Mouse (Mus musculus) lung, postnatal 0 days (tissue): ENCODE measurements around the gene Klhdc3.

Experiments
- CTCF ChIP-seq: IDR thresholded peaks from 2 replicates; pipeline ENCODE4 v1.5.1; 2016; ENCODE audit warnings: antibody characterized with exemption, mild to moderate bottlenecking
- EP300 ChIP-seq: IDR thresholded peaks from 2 replicates; pipeline ENCODE4 v1.6.1; 2016; ENCODE audit warnings: antibody characterized with exemption, mild to moderate bottlenecking, control low read depth

DNA sequence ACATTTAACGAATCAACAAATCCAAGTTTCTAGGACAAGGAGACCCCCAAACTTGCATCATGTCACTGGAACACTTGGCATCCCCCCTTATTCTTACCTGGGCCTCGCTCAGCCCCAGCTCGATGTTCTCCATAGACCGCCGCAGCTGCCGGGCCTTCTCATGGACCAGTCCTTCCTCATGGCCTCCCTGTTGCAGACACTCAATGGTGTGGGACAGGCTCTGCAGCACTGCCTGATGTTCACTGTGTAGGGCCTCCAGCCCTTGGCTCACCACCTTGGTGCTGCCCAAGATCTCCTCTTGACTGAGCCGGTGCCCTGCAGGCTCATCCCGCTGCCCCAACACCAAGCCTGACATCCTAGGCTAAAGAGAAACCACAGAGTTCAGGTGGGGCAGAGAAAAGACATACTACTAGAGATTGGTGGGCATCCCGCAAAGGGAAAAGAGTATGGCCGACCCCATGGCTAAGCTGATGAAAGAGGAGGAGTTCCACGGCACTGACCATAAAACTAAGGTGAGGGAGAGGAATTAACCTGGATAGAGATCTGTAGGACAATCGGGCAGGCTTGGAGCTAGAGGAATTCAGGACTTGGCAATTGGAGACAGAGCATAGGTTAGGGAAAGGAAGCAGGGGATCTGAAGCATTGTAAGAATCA lies 36.4 kb downstream of the Klhdc3 start:
- TF ChIP-seq CTCF, result no peak
- no peak for TF ChIP-seq EP300
